23 mouse cellular contexts compared by ENCODE assay signal in genomic region chr11:40446846-40447245, GRCm38 (mm10).
DNase-seq lines count a peak whose midpoint lies in the region; ATAC-seq and TF ChIP-seq lines count a peak whose summit lies in the region.
"Had no signal": no experiment of that assay in that cellular context is flagged by ENCODE, and none has a peak within 500 bp of the region (broad histone marks: within the 10 kb centered on the region; RNA-seq: fewer than 3 reads in every experiment).

No protein-coding gene starts in this region.

- WGBS in kidney, adult 2 months, result 73% methylated on average over 2 of the region's 2 CpGs
- 89% methylated on average over 2 of the region's 2 CpGs for WGBS in intestine, embryonic 16.5 days
- 73% methylated on average over 2 of the region's 2 CpGs for WGBS in kidney, embryonic 15.5 days

- no peaks in the 10 kb centered on the region for H3K27me3 ChIP-seq in kidney, adult 2 months (replicated peaks; ENCODE audit: control insufficient read depth, insufficient read depth, low read length)
- H3K27me3 ChIP-seq in intestine, embryonic 16.5 days (replicated peaks; ENCODE audit: control insufficient read depth, insufficient read depth, low read length), result no peaks in the 10 kb centered on the region
- no peaks in the 10 kb centered on the region for H3K27me3 ChIP-seq in kidney, embryonic 15.5 days
- H3K27me3 ChIP-seq: embryonic facial prominence, embryonic 12.5 days had no signal

- H3K4me1 ChIP-seq in kidney, adult 2 months (ENCODE audit: control insufficient read depth, insufficient read depth, low read length), result no peaks in the 10 kb centered on the region
- H3K4me1 ChIP-seq in intestine, embryonic 16.5 days (ENCODE audit: control insufficient read depth, insufficient read depth, low read length), result no peaks in the 10 kb centered on the region
- no peaks in the 10 kb centered on the region for H3K4me1 ChIP-seq in kidney, embryonic 15.5 days
- H3K4me1 ChIP-seq: embryonic facial prominence, embryonic 10.5 days; embryonic facial prominence, embryonic 12.5 days; forebrain, embryonic 10.5 days; forebrain, embryonic 12.5 days had no signal

- no peak overlapping the region for H3K4me3 ChIP-seq in kidney, adult 2 months (ENCODE audit: insufficient read depth, low read depth, low read length)
- no peak overlapping the region for H3K4me3 ChIP-seq in intestine, embryonic 16.5 days (ENCODE audit: low read length)
- no peak overlapping the region for H3K4me3 ChIP-seq in kidney, embryonic 15.5 days (replicated peaks)
- H3K4me3 ChIP-seq: embryonic facial prominence, embryonic 10.5 days; embryonic facial prominence, embryonic 12.5 days; forebrain, embryonic 10.5 days; forebrain, embryonic 12.5 days had no signal

- H3K36me3 ChIP-seq in kidney, adult 2 months (ENCODE audit: control insufficient read depth, insufficient read depth, low read length), result no peaks in the 10 kb centered on the region
- no peaks in the 10 kb centered on the region for H3K36me3 ChIP-seq in intestine, embryonic 16.5 days (ENCODE audit: control insufficient read depth, insufficient read depth, low read length)
- H3K36me3 ChIP-seq in kidney, embryonic 15.5 days, result no peaks in the 10 kb centered on the region
- H3K36me3 ChIP-seq: embryonic facial prominence, embryonic 10.5 days; embryonic facial prominence, embryonic 12.5 days; forebrain, embryonic 10.5 days; forebrain, embryonic 12.5 days; G1E had no signal

- H3K4me2 ChIP-seq in intestine, embryonic 16.5 days (ENCODE audit: low read depth, low read length), result no peak overlapping the region
- H3K4me2 ChIP-seq in kidney, embryonic 15.5 days, result no peak overlapping the region
- H3K4me2 ChIP-seq: embryonic facial prominence, embryonic 12.5 days; forebrain, embryonic 12.5 days had no signal

- no peak for TF ChIP-seq CTCF in kidney, adult 2 months (conservative IDR thresholded peaks at IDR 0.05; ENCODE audit: insufficient read depth, insufficient read length, low read depth, low read length)

- no peak for TF ChIP-seq POLR2A in kidney, adult 2 months (IDR thresholded peaks at IDR 0.05; ENCODE audit: low read depth, low read length)

- no peak for ATAC-seq in intestine, embryonic 16.5 days
- ATAC-seq in kidney, embryonic 15.5 days (replicated peaks; ENCODE audit: low FRiP score), result no peak
- ATAC-seq: activated CD4-positive, CD25-positive, alpha-beta regulatory T cell, adult 4 months; forebrain, embryonic 14.5 days; forebrain, embryonic 16.5 days had no signal

- H3K27ac ChIP-seq in kidney, adult 2 months (ENCODE audit: insufficient read depth, low read depth, low read length), result no peak overlapping the region
- H3K27ac ChIP-seq in intestine, embryonic 16.5 days (ENCODE audit: low read length), result no peak overlapping the region
- H3K27ac ChIP-seq in kidney, embryonic 15.5 days, result no peak overlapping the region
- H3K27ac ChIP-seq: embryonic facial prominence, embryonic 10.5 days; embryonic facial prominence, embryonic 12.5 days; forebrain, embryonic 10.5 days; forebrain, embryonic 12.5 days had no signal

- H3K9me3 ChIP-seq in intestine, embryonic 16.5 days (ENCODE audit: control insufficient read depth, low read length), result no peaks in the 10 kb centered on the region
- no peaks in the 10 kb centered on the region for H3K9me3 ChIP-seq in kidney, embryonic 15.5 days (replicated peaks)
- H3K9me3 ChIP-seq: embryonic facial prominence, embryonic 10.5 days; embryonic facial prominence, embryonic 12.5 days; forebrain, embryonic 10.5 days; forebrain, embryonic 12.5 days; G1E had no signal

- no peak overlapping the region for H3K9ac ChIP-seq in intestine, embryonic 16.5 days (ENCODE audit: low read depth, low read length)
- no peak overlapping the region for H3K9ac ChIP-seq in kidney, embryonic 15.5 days
- H3K9ac ChIP-seq: embryonic facial prominence, embryonic 12.5 days; forebrain, embryonic 12.5 days had no signal

- peak; percentile 81 for DNase-seq in 3T3-L1 (ENCODE audit: low read depth, low spot score)
- peak; percentile 74 for DNase-seq in NIH3T3 (ENCODE audit: low read depth)
- peak; percentile 22 for DNase-seq in adipocyte (ENCODE audit: low spot score)
- no peak for DNase-seq in kidney, adult 2 months
- DNase-seq: adrenal gland, adult 2 months; adrenal gland, postnatal 10 days; adrenal gland, postnatal 25 days; cerebellum, adult 11 months; cerebellum, adult 18-20 months; cerebellum, adult 8-10 months; cerebellum, adult 9-11 months; cerebellum, postnatal 14 days; cerebellum, postnatal 36 days had no signal
